Mouse (Mus musculus) intestine, embryonic 16.5 days (tissue): ENCODE data around the gene Cct4. TPM values are rescaled to one million over a fixed set of nuclear protein-coding genes. Genes with fewer than 3 reads are reported as not detected.

Experiments
- ATAC-seq: fragments of 200-750 bp; cut with Nextera tagmentation; 2 replicates; pipeline ENCODE4 v1.8.0; 2017; ENCODE audit warnings: moderate TSS enrichment, moderate library complexity
- H3K27ac ChIP-seq: fragments of 300-500 bp; sonication (generic); 2 replicates; pipeline ENCODE4 v1.5.1; 2014; ENCODE audit warnings: mild to moderate bottlenecking, low read length
- H3K27me3 ChIP-seq: fragments of 300-500 bp; sonication (generic); replicated peaks from 2 replicates; pipeline ENCODE4 v1.6.1; 2014; ENCODE audit warnings: low read length, control low read depth, mixed read lengths; ENCODE audit not compliant: control insufficient read depth, insufficient read depth
- H3K36me3 ChIP-seq: fragments of 300-500 bp; sonication (generic); 2 replicates; pipeline ENCODE4 v1.6.1; 2014; ENCODE audit warnings: low read length, control low read depth; ENCODE audit not compliant: control insufficient read depth, insufficient read depth
- H3K4me1 ChIP-seq: fragments of 300-500 bp; sonication (generic); 2 replicates; pipeline ENCODE4 v1.6.1; 2014; ENCODE audit warnings: low read length, control low read depth, mixed read lengths; ENCODE audit not compliant: control insufficient read depth, insufficient read depth
- H3K4me2 ChIP-seq: fragments of 300-500 bp; sonication (generic); 2 replicates; pipeline ENCODE4 v1.6.1; 2014; ENCODE audit warnings: low read depth, low read length, control low read depth
- H3K4me3 ChIP-seq: fragments of 300-500 bp; sonication (generic); 2 replicates; pipeline ENCODE4 v1.5.1; 2014; ENCODE audit warnings: mild to moderate bottlenecking, low read length
- H3K9ac ChIP-seq: fragments of 300-500 bp; sonication (generic); 2 replicates; pipeline ENCODE4 v1.6.1; 2014; ENCODE audit warnings: low read depth, low read length
- H3K9me3 ChIP-seq: fragments of 300-500 bp; sonication (generic); 2 replicates; pipeline ENCODE4 v1.6.1; 2016; ENCODE audit warnings: low read length, control low read depth; ENCODE audit not compliant: control insufficient read depth
- WGBS: fragments of 180-500 bp; shearing (Covaris S2); extraction: QIAGEN DNeasy Blood & Tissue Kit; methylation state at CpG from one replicate; pipeline ENCODE4 v1.1.7; 2014; 5-methylcytosine and 5-hydroxymethylcytosine counted together
- polyA plus RNA-seq: library from polyadenylated mRNA; unstranded; fragments of >200 nt; fragmentation: Nextera tagmentation; extraction: Ambion mirVana; gene quantifications from 2 replicates; pipeline ENCODE4 v1.2.1, GENCODE M21; 2015

Gene Cct4
- polyA plus RNA-seq, 1 experiment from 2014 or later: 241 TPM

GRCm38 (mm10) chr11:23014996-23015395 lies 24.7 kb downstream of the Cct4 start:
- WGBS: 67% methylated on average over 6 of the region's 6 CpGs
- Histone ChIP-seq H3K4me3 (no peak overlapping the region), H3K9ac (no peak overlapping the region), H3K4me2 (no peak overlapping the region), H3K9me3 (no peaks in the 10 kb centered on the region), H3K27ac (no peak overlapping the region), H3K36me3 (no peaks in the 10 kb centered on the region), H3K27me3 (no peaks in the 10 kb centered on the region), H3K4me1 (no peaks in the 10 kb centered on the region)
- ATAC-seq: no peak

GRCm38 (mm10) chr11:23017943-23018342 lies 27.6 kb downstream of the Cct4 start:
- H3K36me3 ChIP-seq: no peaks in the 10 kb centered on the region
- no peak overlapping the region for H3K9ac ChIP-seq
- H3K27ac ChIP-seq: no peak overlapping the region
- H3K4me3 ChIP-seq: no peak overlapping the region
- no peaks in the 10 kb centered on the region for H3K27me3 ChIP-seq
- H3K4me2 ChIP-seq: no peak overlapping the region
- H3K4me1 ChIP-seq: no peaks in the 10 kb centered on the region
- H3K9me3 ChIP-seq: no peaks in the 10 kb centered on the region
- WGBS: 90% methylated on average over 4 of the region's 4 CpGs
- ATAC-seq: no peak

- no peak for ATAC-seq
- H3K4me2 ChIP-seq: no peak overlapping the region
- no peaks in the 10 kb centered on the region for H3K4me1 ChIP-seq
- H3K9ac ChIP-seq: no peak overlapping the region
- no peaks in the 10 kb centered on the region for H3K36me3 ChIP-seq
- H3K27me3 ChIP-seq: no peaks in the 10 kb centered on the region
- no peak overlapping the region for H3K4me3 ChIP-seq
- H3K27ac ChIP-seq: no peak overlapping the region
- H3K9me3 ChIP-seq: no peaks in the 10 kb centered on the region
- WGBS: 71% methylated on average over 24 of the region's 24 CpGs
Observed at GRCm38 (mm10) chr11:23020116-23020770, 29.9 kb downstream of the Cct4 start.

GRCm38 (mm10) chr11:23020841-23021240 lies 30.5 kb downstream of the Cct4 start:
- Histone ChIP-seq H3K27ac (no peak overlapping the region), H3K4me2 (no peak overlapping the region), H3K4me3 (no peak overlapping the region), H3K36me3 (no peaks in the 10 kb centered on the region), H3K9ac (no peak overlapping the region), H3K4me1 (no peaks in the 10 kb centered on the region), H3K27me3 (no peaks in the 10 kb centered on the region), H3K9me3 (no peaks in the 10 kb centered on the region)
- 93% methylated on average over 14 of the region's 14 CpGs for WGBS
- no peak for ATAC-seq

GRCm38 (mm10) chr11:23023155-23023554 lies 32.8 kb downstream of the Cct4 start:
- Histone ChIP-seq H3K27me3 (no peaks in the 10 kb centered on the region), H3K9ac (no peak overlapping the region), H3K4me1 (no peaks in the 10 kb centered on the region), H3K4me2 (no peak overlapping the region), H3K4me3 (no peak overlapping the region), H3K27ac (no peak overlapping the region), H3K36me3 (no peaks in the 10 kb centered on the region), H3K9me3 (no peaks in the 10 kb centered on the region)
- no peak for ATAC-seq
- WGBS: 80% methylated on average over 2 of the region's 2 CpGs

GRCm38 (mm10) chr11:23024169-23024568 lies 33.9 kb downstream of the Cct4 start:
- no peak overlapping the region for H3K4me3 ChIP-seq
- WGBS: 78% methylated on average over 3 of the region's 3 CpGs
- H3K4me1 ChIP-seq: no peaks in the 10 kb centered on the region
- H3K27me3 ChIP-seq: no peaks in the 10 kb centered on the region
- no peaks in the 10 kb centered on the region for H3K36me3 ChIP-seq
- no peak overlapping the region for H3K9ac ChIP-seq
- no peak overlapping the region for H3K4me2 ChIP-seq
- H3K27ac ChIP-seq: no peak overlapping the region
- no peak for ATAC-seq
- H3K9me3 ChIP-seq: no peaks in the 10 kb centered on the region

GRCm38 (mm10) chr11:23028957-23029356 lies 38.6 kb downstream of the Cct4 start:
- Histone ChIP-seq H3K36me3 (no peaks in the 10 kb centered on the region), H3K27ac (no peak overlapping the region), H3K27me3 (no peaks in the 10 kb centered on the region), H3K9me3 (no peaks in the 10 kb centered on the region), H3K4me2 (no peak overlapping the region), H3K9ac (no peak overlapping the region), H3K4me3 (no peak overlapping the region), H3K4me1 (0 out of 2 replicates have a peak, but pooled peaks cover 2% of the 10 kb centered on the region)
- 30% methylated on average over 3 of the region's 3 CpGs for WGBS
- peak; percentile 96 for ATAC-seq

GRCm38 (mm10) chr11:23029399-23029798 lies 39.1 kb downstream of the Cct4 start:
- Histone ChIP-seq H3K9me3 (no peaks in the 10 kb centered on the region), H3K4me2 (no peak overlapping the region), H3K27ac (no peak overlapping the region), H3K27me3 (no peaks in the 10 kb centered on the region), H3K4me3 (no peak overlapping the region), H3K9ac (no peak overlapping the region), H3K4me1 (0 out of 2 replicates have a peak, but pooled peaks cover 2% of the 10 kb centered on the region), H3K36me3 (no peaks in the 10 kb centered on the region)
- ATAC-seq: peak; percentile 51
- 70% methylated on average over 6 of the region's 6 CpGs for whole genome bisulfite sequencing

- Histone ChIP-seq H3K9ac (no peak overlapping the region), H3K36me3 (no peaks in the 10 kb centered on the region), H3K27me3 (no peaks in the 10 kb centered on the region), H3K4me1 (peaks cover 3% of the 10 kb centered on the region; the same call in 1 of the 2 replicates), H3K9me3 (no peaks in the 10 kb centered on the region), H3K4me3 (no peak overlapping the region), H3K4me2 (no peak overlapping the region; the same call in 1 of the 2 replicates), H3K27ac (no peak overlapping the region)
- ATAC-seq: peak; percentile 65; the same call in 1 of the 2 replicates
- WGBS: 39% methylated on average over 5 of the region's 5 CpGs
Observed at GRCm38 (mm10) chr11:23047252-23047651, 56.9 kb downstream of the Cct4 start.
